In genomic region chr16:77592986-77593385, GRCm38 (mm10) we compare ENCODE assay signal across 9 mouse cellular contexts. TPM values are rescaled to one million over a fixed set of nuclear protein-coding genes. Genes with fewer than 3 reads are reported as not detected.
DNase-seq lines count a peak whose midpoint lies in the region; TF ChIP-seq lines count a peak whose summit lies in the region.
"Had no signal": no experiment of that assay in that cellular context is flagged by ENCODE, and none has a peak within 500 bp of the region (broad histone marks: within the 10 kb centered on the region; RNA-seq: fewer than 3 reads in every experiment).

No protein-coding gene starts in this region.

- peak overlapping the region; percentile 42 for H3K4me3 ChIP-seq in layer of hippocampus, adult 2 months

- DNase-seq in cerebellum, adult 18-20 months, result peak; percentile 9 to 35
- DNase-seq in cerebellum, adult 8-10 months, result no peak
- no peak for DNase-seq in layer of hippocampus, adult 2 months (ENCODE audit: low spot score in 2 of 2)
- DNase-seq in layer of hippocampus, adult 9-10 months (ENCODE audit: low spot score), result no peak
- DNase-seq in cerebellum, postnatal 36 days, result peak; percentile 8 to 30
- DNase-seq in lung, postnatal 36 days, result peak; percentile 3
- no peak for DNase-seq in urinary bladder, adult 18-20 months (ENCODE audit: low spot score in 2 of 2)
- no peak for DNase-seq in liver

- no peak for TF ChIP-seq CTCF in layer of hippocampus, adult 2 months (conservative IDR thresholded peaks at IDR 0.05)

- H3K27ac ChIP-seq in layer of hippocampus, adult 2 months, result peak overlapping the region; percentile 96

RNA-seq across cellular contexts. Expression of gene Gm11146, which starts 8.9 kb away (rescaled TPM):
- total RNA-seq in layer of hippocampus, adult 2 months (2021), result not detected
- total RNA-seq: monocyte, adult 5-6 weeks had no signal

Comparison
In these comparisons a context has a peak if more than half of its experiments do, and no peak if none do; other contexts are left out.
1. DNase-seq: peak in cerebellum, adult 18-20 months (2 of 2), cerebellum, postnatal 36 days (2 of 2) and lung, postnatal 36 days (single experiment); none in cerebellum, adult 8-10 months (single experiment), layer of hippocampus, adult 2 months (0 of 2), layer of hippocampus, adult 9-10 months (single experiment), urinary bladder, adult 18-20 months (0 of 2) and liver (single experiment).